Mouse (Mus musculus): ENCODE measurements around the gene 1700029P11Rik.

The 1700029P11Rik gene

GRCm38 (mm10) chr15:82011947-82012346 lies 31.6 kb downstream of the 1700029P11Rik start:
- DNase-seq (ENCODE audit: low read depth, low spot score), result no peak

GRCm38 (mm10) chr15:82014745-82015391 lies 34.5 kb downstream of the 1700029P11Rik start:
- no peak for DNase-seq (ENCODE audit: low read depth, low spot score)

- peak; percentile 51 for DNase-seq (ENCODE audit: low read depth, low spot score)
Observed at GRCm38 (mm10) chr15:82015392-82016100, 35.2 kb downstream of the 1700029P11Rik start.

- DNase-seq (ENCODE audit: low read depth, low spot score), result peak; percentile 100
Observed at GRCm38 (mm10) chr15:82016101-82016808, 35.9 kb downstream of the 1700029P11Rik start.

- no peak for DNase-seq (ENCODE audit: low read depth, low spot score)
Observed at GRCm38 (mm10) chr15:82016830-82017229, 36.5 kb downstream of the 1700029P11Rik start.

GRCm38 (mm10) chr15:82017461-82017860 lies 37.1 kb downstream of the 1700029P11Rik start:
- peak; percentile 58 for DNase-seq (ENCODE audit: low read depth, low spot score)

GRCm38 (mm10) chr15:82019288-82019687 lies 38.9 kb downstream of the 1700029P11Rik start:
- DNase-seq (ENCODE audit: low read depth, low spot score), result no peak

GRCm38 (mm10) chr15:82022535-82023088 lies 42.3 kb downstream of the 1700029P11Rik start:
- no peak for DNase-seq (ENCODE audit: low read depth, low spot score)

GRCm38 (mm10) chr15:82023965-82024635 lies 43.8 kb downstream of the 1700029P11Rik start:
- no peak for DNase-seq (ENCODE audit: low read depth, low spot score)

- DNase-seq (ENCODE audit: low read depth, low spot score), result no peak
Observed at GRCm38 (mm10) chr15:82027276-82027675, 46.9 kb downstream of the 1700029P11Rik start.

- DNase-seq (ENCODE audit: low read depth, low spot score), result peak; percentile 79
Observed at GRCm38 (mm10) chr15:82027726-82028125, 47.4 kb downstream of the 1700029P11Rik start.

Data from A20 (cell line).